Mouse (Mus musculus) urinary bladder, adult 2 months (tissue): ENCODE data around the gene Trappc12. TPM values are rescaled to one million over a fixed set of nuclear protein-coding genes. Genes with fewer than 3 reads are reported as not detected.
A peak's percentile ranks its signal among the peaks of the same experiment; 100 is the strongest.

Experiments used
- DNase-seq: peaks from one replicate; pipeline ENCODE4 v3.0.0; 2022; ENCODE audit warnings: low spot score
- polyA plus RNA-seq: library from polyadenylated mRNA; depleted of rRNA; stranded (reverse); fragments of >200 nt; gene quantifications from 2 replicates; pipeline ENCODE4 v1.2.3, GENCODE M21; 2012; rRNA removed

The Trappc12 gene
- 37.5 and 41.7 TPM in 2 replicates for polyA plus RNA-seq

DNA sequence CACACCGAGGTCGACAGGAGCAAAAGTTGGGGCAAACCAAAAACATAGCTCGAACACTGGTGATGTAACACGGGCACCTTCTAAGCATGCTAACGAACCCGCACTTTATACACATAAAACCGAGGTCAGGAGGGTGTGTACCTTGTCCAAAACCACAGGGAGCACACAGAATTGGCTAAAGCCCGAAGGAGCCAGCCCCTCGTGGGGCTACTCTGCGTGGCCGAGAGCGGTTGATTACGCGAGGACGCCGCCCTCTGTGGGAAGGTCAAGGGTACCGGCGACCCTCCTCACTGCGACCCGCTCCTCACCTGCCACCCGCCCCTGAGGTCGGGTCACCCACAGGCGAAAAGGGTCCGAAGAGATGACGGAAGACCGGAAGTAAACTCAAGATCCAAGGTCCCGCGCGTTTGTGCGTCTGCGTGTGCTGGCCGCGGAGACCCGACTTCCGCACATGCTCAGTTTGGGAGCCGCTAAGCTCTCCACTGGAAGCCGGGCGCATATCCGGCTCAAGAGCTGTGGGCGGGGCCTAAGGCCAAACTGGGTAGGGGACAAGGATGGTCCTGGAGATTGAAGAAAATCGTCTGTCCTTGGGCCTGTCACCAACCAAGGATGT, at the start of gene Trappc12:
Gene Trappc12, minus strand, starts transcription at position 452 of the 613 bp plus-strand sequence.
- peak; percentile 57 for DNase-seq

DNA sequence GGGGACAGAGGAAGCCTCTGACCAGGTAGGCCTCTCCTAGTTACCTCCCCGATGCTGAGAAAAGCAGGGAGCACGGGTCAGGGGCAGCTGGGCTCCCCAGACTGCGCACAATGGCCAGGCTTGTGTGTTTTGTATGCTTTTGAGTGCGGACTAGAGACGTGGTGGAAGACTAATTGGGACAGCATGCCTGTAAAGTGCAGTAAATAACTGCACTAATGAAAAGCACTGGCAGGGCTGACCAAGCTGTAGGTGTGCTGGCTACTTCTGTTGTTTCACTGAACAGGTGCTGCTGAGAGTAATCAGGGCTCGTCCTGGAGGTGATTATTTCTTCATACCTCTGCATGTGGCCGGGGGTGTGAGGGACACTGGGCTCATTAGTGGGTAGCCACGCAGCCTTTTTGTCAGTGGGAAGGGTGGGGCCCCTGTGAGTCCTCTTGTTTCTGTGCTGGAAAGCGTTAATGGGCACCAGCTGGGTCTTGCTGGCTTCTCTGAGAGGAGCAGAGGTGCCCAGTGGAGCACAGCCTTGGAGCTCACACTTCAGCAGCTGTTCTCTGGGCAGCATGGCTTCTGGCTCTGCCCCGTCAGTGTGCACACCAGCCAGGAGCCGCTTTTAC, 49.6 kb upstream of the Trappc12 start:
- no peak for DNase-seq

DNA sequence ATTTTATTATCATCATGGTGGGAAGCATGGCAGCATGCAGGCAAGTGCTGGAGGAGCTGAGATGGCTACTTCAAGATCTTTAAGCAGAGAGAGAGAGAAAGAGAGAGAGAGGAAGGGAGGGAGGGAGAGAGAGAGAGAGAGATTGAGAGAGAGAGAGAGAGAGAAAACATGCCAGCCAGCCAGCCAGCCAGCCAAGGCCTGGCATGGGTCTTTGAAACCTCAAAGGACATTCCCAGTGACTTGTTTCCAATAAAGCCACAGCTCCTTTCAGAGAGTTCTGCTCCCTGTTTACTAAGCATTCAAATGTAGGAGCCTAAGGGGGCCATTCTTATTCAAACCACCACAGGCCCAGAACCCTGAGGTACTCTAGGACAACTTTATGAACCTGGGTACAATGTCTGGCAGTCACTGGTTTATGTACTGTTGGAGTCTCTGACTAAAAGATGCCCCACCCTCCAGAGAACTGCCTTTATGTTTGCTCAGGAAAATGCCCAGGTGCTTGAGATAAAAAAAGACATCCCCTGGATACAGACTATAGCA, 46.7 kb upstream of the Trappc12 start:
- DNase-seq = no peak

DNA sequence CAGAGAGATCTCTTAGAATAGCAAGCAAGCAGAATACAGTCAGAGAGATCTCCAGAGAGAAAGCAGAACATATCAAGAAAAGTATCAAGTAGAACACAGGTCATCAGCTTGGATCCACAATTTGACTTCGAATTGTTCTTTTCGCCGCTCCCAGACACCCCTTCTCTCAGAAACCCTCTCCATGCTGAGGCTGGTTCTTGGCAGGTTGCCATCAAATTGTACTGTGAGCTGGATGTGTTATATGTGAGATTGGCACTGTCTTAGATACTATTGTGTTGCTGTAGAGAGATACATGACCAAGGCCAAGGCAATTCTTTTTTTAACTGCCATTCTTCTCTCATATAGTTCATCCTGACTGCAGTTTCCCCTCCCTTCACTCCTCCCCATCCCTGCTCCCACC, 44.8 kb upstream of the Trappc12 start:
- DNase-seq = no peak

DNA sequence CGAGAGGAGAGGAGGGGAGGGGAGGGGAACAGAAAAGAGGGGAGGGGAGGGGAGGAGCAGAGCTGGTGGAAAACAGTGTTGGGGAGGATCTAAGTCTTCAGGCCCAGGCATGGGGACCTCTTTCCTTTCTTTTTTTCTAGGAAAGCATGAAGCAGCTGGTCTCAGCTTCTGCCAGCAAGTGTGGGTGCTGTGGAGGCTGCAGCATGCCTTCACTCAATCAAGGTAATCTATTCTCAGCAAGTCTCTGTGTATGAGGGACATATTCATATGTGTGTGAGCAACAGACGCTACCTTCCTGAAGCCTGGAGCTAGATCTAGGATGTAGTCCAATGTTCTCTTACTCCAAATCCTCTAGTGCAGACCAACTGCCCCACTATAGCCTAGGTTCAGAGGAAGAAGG, 43.4 kb upstream of the Trappc12 start:
- no peak for DNase-seq

DNA sequence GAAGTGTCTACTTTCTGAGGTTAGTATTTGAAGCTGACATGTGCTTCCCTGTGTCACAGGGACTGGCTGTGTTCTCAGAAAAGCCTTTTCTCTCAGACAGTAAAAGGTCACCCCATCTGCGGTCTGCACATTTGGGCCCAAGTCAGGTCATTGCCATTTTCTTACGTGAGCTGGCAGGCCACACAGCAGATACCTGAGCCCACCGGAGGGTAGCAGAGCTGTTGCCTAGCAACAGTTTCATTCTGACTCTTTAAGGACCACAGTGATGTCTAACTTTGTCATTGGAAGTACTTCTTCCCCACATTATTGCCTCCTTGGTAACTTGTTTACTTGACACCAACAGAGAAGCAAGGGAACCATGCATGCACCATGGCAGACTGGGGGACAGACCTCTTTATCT, 42.3 kb upstream of the Trappc12 start:
- no peak for DNase-seq

DNA sequence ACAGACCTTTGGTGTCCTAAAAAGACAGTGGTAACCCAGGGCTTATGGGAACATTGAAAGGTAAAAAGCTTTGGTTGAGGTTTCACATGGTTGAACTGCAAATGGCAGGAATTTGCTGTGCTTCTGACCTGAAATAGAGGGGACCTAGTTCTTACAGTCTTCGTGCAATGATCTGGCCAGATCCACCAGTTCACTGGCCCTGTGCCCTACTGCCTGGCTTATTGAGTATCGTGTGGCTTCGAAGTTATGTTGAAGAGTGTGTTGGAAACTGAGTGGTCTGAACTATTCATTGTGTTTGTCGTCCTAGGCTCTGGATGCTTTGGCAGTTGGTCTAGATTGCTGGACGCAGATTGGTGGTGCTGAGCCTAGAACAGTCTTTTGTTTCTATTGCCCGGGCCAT, 36.0 kb upstream of the Trappc12 start:
- no peak for DNase-seq

DNA sequence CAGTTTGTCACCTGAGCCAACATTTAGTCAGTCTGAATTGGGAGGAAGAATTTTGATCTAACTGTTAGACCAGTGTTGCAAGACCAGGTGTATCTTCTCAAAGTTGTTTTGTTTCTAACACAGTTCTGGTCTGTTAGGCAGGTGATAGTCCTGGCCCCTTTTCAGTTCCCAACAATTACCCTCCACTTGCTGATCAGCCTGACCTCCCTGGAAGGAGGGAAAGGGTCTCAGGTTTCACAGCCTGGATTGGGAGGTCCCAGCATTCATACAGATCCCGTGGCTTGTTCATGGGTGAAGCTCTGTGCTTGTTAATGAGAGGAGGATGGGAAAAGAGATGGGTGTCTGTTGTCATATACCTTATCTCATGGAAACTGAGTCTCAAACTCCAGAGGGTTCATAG, 35.0 kb upstream of the Trappc12 start:
- no peak for DNase-seq

DNA sequence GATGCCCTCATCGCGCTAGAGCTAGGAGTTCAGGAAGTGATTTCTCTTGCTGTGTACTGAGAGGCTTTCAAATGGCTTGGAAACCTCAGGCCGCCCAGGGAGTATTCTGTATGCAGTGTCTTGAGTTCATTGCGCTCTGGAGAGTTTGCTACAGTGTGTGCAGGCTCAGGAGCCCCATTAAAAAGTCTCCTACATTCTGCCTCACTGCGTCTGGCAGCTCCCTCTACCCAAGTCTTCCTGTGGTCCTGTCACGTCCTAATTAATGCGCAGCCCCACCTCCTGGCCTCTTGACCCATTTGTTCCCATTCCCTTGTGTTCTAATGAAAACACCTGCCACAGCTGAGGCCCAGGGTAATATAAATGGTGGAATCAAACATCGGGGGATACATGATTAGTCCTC, 34.6 kb upstream of the Trappc12 start:
- DNase-seq = no peak

DNA sequence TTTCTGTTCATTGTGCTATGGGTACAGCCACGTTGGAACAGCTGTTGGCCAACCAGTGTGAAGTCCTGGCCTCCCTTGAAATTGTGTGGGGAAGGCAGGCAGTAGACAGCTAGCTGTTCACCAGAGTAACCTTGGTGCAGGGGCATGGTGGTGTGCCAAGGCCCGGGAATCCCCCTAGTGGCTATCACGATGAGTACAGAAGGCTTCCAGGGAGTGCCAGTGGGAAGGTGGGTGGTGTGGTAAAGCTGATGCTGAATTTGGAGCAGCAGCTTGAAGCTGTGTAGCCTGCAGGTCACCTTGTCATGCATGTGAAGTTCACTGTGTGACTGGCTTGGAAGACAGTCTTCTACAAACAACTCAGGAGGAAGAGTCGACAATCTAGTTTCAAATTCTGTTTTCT, 34.1 kb upstream of the Trappc12 start:
- DNase-seq = no peak

DNA sequence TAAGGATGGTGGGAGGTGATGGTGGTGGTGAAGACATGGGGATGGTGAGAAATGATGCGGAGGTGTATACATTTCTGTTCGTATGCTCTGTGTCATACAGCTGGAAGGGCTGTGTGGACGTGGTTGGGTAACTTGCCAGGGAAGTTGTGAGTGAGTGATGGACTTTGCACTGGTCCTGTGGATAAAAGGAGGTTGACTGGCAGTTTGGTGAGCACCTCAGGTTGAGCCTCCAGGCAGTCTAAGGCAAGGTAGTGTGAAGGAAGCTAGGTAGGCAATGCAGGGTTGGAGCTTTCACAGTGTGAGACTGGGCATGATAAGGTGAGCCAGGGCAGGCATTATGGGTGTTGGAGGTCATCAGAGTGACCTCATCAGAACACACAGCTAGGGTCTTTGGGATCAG, 32.4 kb upstream of the Trappc12 start:
- DNase-seq = no peak

DNA sequence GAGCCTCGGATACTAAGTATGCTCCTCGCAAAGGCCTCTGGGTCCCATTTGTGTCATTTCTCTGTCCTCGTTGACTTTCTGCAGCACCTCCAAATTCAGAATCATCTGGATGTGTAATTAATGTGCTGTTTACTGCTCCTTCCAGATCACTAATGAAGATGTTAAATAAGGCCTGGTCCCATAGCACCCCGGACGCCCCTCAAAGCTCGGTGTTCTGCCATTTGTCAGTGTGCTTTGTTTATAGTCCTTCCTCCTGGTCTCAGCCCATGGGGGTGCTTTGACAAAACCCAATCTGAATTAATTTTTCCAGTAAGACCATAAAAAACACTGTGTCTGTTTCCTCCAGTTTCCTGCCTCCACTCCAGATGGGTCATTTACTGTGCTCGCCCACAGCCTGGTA, 29.9 kb upstream of the Trappc12 start:
- no peak for DNase-seq

DNA sequence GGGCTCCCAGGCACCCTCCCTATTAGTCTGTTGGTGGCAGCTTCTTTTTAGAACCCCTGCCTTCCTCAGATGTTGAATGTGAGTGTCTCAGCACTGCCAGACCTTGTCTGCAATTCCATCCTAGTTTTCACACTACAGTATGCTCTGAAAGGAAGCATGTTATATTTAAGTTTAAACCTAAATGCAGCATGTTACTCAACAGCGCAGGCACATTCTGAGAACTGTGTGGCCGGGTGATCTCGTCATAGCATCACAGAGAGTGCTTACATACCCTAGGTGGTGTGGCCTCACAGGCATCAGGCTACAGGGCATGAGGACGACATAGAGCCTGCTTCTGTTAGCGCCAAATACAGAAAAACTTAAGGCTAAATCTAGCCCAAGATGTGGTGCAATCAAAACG, 25.4 kb upstream of the Trappc12 start:
- no peak for DNase-seq

DNA sequence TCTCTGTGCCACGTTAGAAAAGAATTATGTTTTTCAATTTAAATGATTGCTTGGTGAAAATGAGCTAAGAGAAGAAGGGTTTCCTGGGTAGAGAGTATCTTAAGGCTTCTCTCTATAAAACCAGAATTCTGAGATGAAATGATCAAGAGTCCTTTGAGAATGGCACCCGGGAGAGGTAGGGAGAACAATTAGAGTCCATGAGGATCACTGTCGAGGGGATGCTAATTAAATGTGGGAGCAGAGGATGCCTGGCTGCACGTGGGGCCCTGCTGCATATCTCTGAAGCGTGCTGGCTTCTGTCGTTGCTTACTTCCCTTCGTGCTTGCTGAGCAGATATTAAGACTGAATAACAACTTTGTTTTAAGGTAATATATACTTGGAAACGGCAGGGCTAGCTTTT, 24.8 kb upstream of the Trappc12 start:
- no peak for DNase-seq

DNA sequence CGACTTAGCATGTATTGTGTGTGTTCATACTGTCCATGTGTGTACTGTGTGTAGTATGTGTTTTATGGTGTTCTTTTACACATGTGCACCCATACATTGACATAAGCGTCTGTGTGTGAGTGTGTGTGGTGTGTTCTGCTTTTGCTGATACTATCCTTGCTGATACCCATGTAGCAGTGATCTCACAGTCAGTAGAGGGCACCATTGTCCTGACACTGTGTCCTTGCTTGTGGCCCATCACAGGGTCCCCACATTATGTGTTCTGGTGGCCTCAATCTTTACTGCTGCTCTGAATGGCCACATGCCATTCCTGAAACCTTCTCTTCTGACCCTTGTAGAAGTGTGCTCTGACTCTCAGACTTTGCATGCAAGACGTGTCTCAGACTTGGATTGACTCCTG, 23.5 kb upstream of the Trappc12 start:
- no peak for DNase-seq

DNA sequence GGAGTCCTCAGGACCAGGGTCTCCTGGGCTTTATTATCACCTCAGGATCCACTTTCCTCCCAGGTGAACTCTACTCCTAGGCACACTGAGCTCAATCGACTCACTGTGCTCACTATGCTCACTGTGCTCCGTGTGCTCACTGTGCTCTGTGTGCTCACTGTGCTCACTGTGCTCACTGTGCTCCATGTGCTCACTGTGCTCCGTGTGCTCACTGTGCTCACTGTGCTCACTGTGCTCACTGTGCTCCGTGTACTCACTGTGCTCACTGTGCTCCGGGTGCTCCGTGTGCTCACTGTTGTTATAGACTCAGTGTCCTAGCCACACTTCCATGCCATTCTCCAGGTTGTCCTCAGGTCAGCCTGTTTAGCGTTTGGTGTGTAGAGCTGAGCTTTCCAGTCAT, 19.7 kb upstream of the Trappc12 start:
- DNase-seq = no peak

DNA sequence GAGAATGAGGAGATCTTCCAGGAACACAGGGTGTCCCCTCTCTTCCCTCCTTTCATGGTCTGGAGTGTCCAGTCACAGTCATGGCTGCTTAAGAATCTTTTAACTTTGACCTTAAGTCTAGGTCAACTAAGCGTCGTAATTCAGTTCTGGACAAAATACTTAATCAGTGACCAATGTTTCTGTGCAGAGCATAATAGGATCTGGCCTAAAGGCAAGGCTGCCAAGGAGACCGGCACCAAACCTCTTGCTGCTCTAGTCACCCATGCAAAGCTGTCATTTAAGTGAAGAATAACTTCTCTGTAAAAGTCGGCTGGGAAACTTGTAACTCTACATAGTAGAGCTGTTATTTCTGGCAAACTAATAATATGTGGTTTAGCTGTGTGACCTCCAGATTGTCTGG, 5.7 kb upstream of the Trappc12 start:
- DNase-seq = no peak

DNA sequence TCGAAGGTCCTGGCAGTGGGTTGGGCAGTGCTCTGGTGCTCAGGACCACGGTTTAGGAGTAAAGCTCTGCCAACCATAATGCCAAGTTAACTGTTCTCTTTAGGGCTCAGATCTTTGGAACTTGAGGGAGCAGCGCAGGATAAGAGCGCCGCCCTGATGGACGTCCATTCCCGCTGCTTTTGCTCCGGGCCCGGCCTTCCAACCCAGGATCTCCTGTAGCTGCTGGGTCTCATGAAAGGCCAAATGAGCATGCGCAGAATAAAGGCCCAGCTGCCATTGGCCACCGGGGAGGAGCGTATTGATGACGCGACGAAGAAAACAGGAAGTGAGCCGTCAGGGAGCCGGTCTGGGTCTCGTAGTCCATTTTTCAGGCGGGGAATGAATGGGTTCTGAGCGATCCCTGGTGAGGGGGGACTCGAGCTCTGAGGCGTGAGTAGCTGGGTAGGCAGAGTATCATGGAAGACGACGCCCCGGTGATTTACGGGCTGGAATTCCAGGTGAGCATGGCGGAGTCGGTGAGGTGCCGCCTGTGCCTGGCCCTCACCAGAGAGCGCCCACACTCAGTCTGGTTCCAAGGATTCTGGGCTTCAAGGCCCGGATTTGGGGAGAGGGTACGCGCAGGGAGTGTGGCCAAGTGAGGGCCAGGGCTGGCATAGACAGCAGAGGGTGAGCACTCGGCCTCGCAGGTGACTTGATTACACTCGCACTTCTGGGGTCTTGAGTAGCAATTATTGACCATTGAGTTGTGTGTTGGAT, 1.4 kb upstream of the Trappc12 start, which contains the start of gene Eipr1:
Gene Eipr1, plus strand, starts transcription at position 296 of the 756 bp plus-strand sequence.
- peak; percentile 55 for DNase-seq

DNA sequence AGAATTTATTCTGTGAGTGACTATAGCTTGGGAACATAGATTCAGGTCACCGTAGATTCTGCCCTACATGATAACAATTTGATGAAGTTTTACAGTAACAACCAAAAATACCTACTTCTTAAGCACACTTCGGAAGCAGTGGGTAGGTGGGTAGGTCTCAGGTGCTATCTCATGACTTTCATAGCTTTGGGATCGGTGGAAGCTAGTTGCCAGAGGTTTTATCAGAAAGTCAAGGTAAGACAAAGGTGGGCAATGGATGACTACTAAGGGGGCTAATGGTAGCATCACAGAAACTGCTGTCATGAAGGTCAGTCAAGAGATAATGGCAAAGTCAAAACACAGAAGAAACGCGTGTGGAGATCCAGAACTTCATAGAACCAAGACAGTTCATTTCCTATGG, 604 bp upstream of the Trappc12 start:
- no peak for DNase-seq

DNA sequence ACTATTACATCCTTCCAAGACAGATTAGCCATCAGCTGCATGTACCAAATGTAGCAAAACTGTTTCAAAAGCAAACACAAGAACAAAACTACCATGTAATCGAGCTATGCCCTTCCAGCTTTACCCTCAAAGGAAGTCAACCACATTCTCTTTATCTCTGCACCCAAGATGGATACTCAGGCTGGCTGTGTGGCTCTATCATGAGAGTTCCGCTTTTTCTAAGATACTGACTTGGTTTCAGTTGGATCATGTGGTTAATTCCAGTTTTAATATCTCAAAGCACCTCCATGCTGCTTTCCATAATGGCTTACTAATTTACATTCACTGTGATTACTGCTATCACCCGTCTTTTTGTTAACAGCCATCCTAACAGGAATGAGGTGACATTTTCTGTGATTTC, 6.9 kb downstream of the Trappc12 start:
- DNase-seq = no peak

DNA sequence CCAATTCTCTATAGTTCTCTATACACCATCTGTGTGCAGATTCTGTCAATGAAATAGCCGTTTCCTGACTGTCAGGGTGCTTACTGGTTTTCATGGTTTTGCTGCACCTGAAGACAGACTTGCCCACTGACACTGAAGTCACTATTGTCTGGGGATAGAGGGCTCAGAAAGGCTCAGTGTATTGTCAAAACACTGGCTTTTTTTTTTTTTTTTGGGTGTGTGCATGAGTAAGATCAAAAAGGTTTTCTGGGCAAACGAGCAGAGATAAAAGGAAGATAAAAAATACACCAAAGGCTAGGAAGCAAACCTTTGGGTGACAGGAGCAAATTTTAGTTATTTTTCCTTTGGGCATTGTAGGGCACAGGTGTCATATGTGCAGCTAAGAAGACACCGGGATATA, 15.0 kb downstream of the Trappc12 start:
- DNase-seq = no peak

DNA sequence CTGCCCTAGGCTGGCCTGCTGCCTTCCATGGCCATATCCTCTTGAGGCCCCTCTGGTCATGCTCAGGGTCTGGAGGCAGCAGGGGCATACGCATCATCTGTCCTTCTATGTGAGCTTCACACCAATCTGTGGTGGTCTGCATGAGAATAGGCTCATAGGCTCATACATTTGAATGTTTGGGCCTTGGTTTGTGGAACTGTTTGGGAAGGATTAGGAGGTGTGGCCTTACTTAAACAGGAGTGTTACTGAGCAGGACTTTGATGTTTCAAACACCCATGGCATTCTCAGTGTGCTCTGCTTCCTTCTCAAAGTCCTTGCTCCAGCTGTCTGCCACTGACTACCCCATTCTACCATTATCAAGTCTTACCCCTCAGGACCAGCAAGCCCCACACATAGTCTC, 16.0 kb downstream of the Trappc12 start:
- DNase-seq = no peak
